Mouse (Mus musculus) forebrain, postnatal 0 days (tissue): Measurements from ENCODE around the gene Fam193a. TPM values are rescaled to one million over a fixed set of nuclear protein-coding genes. Genes with fewer than 3 reads are reported as not detected.
A peak's percentile ranks its signal among the peaks of the same experiment; 100 is the strongest.

Experiments used
- ATAC-seq: fragments of 200-750 bp; cut with Nextera tagmentation; 2 replicates; pipeline ENCODE4 v1.8.0; 2017; ENCODE audit warnings: mild to moderate bottlenecking, moderate library complexity
- DNase-seq: peaks from one replicate; pipeline ENCODE4 v3.0.0-alpha.2; 2015
- H3K27ac ChIP-seq: fragments of 300-500 bp; sonication (generic); 2 replicates; pipeline ENCODE4 v1.5.1; 2014; ENCODE audit warnings: low read depth, mild to moderate bottlenecking, antibody characterized with exemption, low read length, moderate library complexity, mixed read lengths
- H3K27me3 ChIP-seq: fragments of 300-500 bp; sonication (generic); 2 replicates; pipeline ENCODE4 v1.6.1; 2014; ENCODE audit warnings: mild to moderate bottlenecking, low read length, mixed read lengths; ENCODE audit not compliant: insufficient read depth
- H3K36me3 ChIP-seq: fragments of 300-500 bp; sonication (generic); 2 replicates; pipeline ENCODE4 v1.6.1; 2014; ENCODE audit warnings: mild to moderate bottlenecking, moderate library complexity; ENCODE audit not compliant: insufficient read depth
- H3K4me1 ChIP-seq: fragments of 300-500 bp; sonication (generic); 2 replicates; pipeline ENCODE4 v1.6.1; 2014; ENCODE audit warnings: antibody characterized with exemption; ENCODE audit not compliant: insufficient read depth
- H3K4me2 ChIP-seq: fragments of 300-500 bp; sonication (generic); 2 replicates; pipeline ENCODE4 v1.6.1; 2014; ENCODE audit warnings: low read depth, mild to moderate bottlenecking, moderate library complexity
- H3K4me3 ChIP-seq: fragments of 300-500 bp; sonication (generic); 2 replicates; pipeline ENCODE4 v1.5.1; 2014; ENCODE audit warnings: low read depth, low read length, mixed read lengths
- H3K9ac ChIP-seq: fragments of 300-500 bp; sonication (generic); 2 replicates; pipeline ENCODE4 v1.6.1; 2014; ENCODE audit warnings: mild to moderate bottlenecking
- H3K9me3 ChIP-seq: fragments of 300-500 bp; sonication (generic); 2 replicates; pipeline ENCODE4 v1.6.1; 2016; ENCODE audit warnings: low read length
- CTCF ChIP-seq: sonication (generic); IDR thresholded peaks from 2 replicates; pipeline ENCODE4 v1.5.1; 2016; ENCODE audit warnings: antibody characterized with exemption, control low read depth, low read depth
- WGBS: fragments of 180-500 bp; shearing (Covaris S2); extraction: QIAGEN DNeasy Blood & Tissue Kit; methylation state at CpG from one replicate; pipeline ENCODE4 v1.1.7; 2014; 5-methylcytosine and 5-hydroxymethylcytosine counted together
- polyA plus RNA-seq: library from polyadenylated mRNA; unstranded; fragments of >200 nt; fragmentation: Nextera tagmentation; extraction: Ambion mirVana; gene quantifications from 2 replicates; pipeline ENCODE4 v1.2.1, GENCODE M21; 2015
- total RNA-seq: library from RNA; depleted of rRNA; stranded (reverse); fragments of >200 nt; gene quantifications from 2 replicates; pipeline ENCODE4 v1.2.3, GENCODE M21; 2014

Gene Fam193a
- total and polyA plus RNA-seq, 2 experiments from 2014 or later, result 9.8 to 44.5 TPM

- no peaks in the 10 kb centered on the region for H3K9me3 ChIP-seq
- peaks cover 12% of the 10 kb centered on the region; the same call in 1 of the 2 replicates for H3K4me1 ChIP-seq
- peak; percentile 57 for ATAC-seq
- no peak for DNase-seq
- peak overlapping the region; percentile 98 for H3K4me3 ChIP-seq
- H3K9ac ChIP-seq, result peak overlapping the region; percentile 97
- TF ChIP-seq CTCF, result no peak
- H3K4me2 ChIP-seq, result peak overlapping the region; percentile 92
- no peaks in the 10 kb centered on the region for H3K27me3 ChIP-seq
- 1% methylated on average over 21 of the region's 21 CpGs for WGBS
- no peaks in the 10 kb centered on the region for H3K36me3 ChIP-seq
- peak overlapping the region; percentile 97 for H3K27ac ChIP-seq
Measured at GRCm38 (mm10) chr5:34335539-34336096, 34.1 kb upstream of the Fam193a start.

GRCm38 (mm10) chr5:34336097-34336774, 33.5 kb upstream of the Fam193a start, which contains the start of gene Rnf4:
Rnf4 (plus strand) TSS chr5:34336289.
- no peak for TF ChIP-seq CTCF
- peaks cover 12% of the 10 kb centered on the region; the same call in 1 of the 2 replicates for H3K4me1 ChIP-seq
- under 1% methylated on average over 67 of the region's 67 CpGs for WGBS
- peak within 1 kb of the TSS; percentile 97 for H3K9ac ChIP-seq
- ATAC-seq, result peak; percentile 98
- H3K4me2 ChIP-seq, result peak within 1 kb of the TSS; percentile 92
- H3K9me3 ChIP-seq, result no peaks in the 10 kb centered on the region
- peak within 1 kb of the TSS; percentile 98 for H3K4me3 ChIP-seq
- H3K27ac ChIP-seq, result peak within 1 kb of the TSS; percentile 97
- peak; percentile 98 for DNase-seq
- no peaks in the 10 kb centered on the region for H3K36me3 ChIP-seq
- no peaks in the 10 kb centered on the region for H3K27me3 ChIP-seq

- no peak for TF ChIP-seq CTCF
- H3K27me3 ChIP-seq, result no peaks in the 10 kb centered on the region
- H3K4me3 ChIP-seq, result peak overlapping the region; percentile 98
- H3K4me2 ChIP-seq, result peak overlapping the region; percentile 61
- H3K4me1 ChIP-seq, result peaks cover 12% of the 10 kb centered on the region; the same call in 1 of the 2 replicates
- H3K36me3 ChIP-seq, result no peaks in the 10 kb centered on the region
- WGBS, result under 1% methylated on average over 42 of the region's 42 CpGs
- H3K27ac ChIP-seq, result peak overlapping the region; percentile 97
- ATAC-seq (peak; percentile 36), DNase-seq (peak; percentile 62)
- H3K9ac ChIP-seq, result peak overlapping the region; percentile 97
- no peaks in the 10 kb centered on the region for H3K9me3 ChIP-seq
Measured at GRCm38 (mm10) chr5:34336775-34337450, 32.8 kb upstream of the Fam193a start.

DNA sequence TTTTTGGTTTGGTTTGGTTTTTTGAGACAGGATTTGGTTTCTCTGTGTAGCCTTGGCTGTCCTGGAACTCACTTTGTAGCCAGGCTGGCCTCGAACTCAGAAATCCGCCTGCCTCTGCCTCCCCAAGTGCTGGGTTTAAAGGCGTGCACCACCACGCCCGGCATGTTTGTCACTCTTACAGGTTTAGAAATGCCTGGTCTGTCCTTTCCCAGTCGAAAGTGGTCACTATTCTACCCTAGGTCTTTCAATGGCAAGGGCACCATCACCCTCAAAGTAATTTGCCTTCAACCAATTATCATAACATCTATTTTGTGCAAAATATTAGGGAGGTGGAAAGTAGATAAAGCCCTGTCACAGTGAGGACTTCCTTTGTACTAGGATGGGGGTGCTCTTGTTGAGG, 29.5 kb upstream of the Fam193a start:
- Histone ChIP-seq H3K9ac (no peak overlapping the region), H3K36me3 (peaks cover 8% of the 10 kb centered on the region; the same call in 1 of the 2 replicates), H3K4me3 (no peak overlapping the region), H3K4me1 (peaks cover 10% of the 10 kb centered on the region; the same call in 1 of the 2 replicates), H3K27ac (no peak overlapping the region), H3K4me2 (no peak overlapping the region), H3K27me3 (no peaks in the 10 kb centered on the region), H3K9me3 (no peaks in the 10 kb centered on the region)
- WGBS, result 95% methylated on average over 6 of the region's 6 CpGs
- ATAC-seq (no peak), DNase-seq (no peak)
- TF ChIP-seq CTCF, result no peak

- Histone ChIP-seq H3K9ac (no peak overlapping the region), H3K9me3 (no peaks in the 10 kb centered on the region), H3K4me3 (no peak overlapping the region), H3K27me3 (no peaks in the 10 kb centered on the region), H3K4me2 (no peak overlapping the region), H3K4me1 (no peaks in the 10 kb centered on the region), H3K27ac (no peak overlapping the region), H3K36me3 (peaks cover 77% of the 10 kb centered on the region)
- DNase-seq (no peak), ATAC-seq (no peak)
- whole genome bisulfite sequencing, result 97% methylated on average over 3 of the region's 3 CpGs
- no peak for TF ChIP-seq CTCF
Measured at GRCm38 (mm10) chr5:34352084-34352631, 17.6 kb upstream of the Fam193a start.

- no peaks in the 10 kb centered on the region for H3K9me3 ChIP-seq
- H3K36me3 ChIP-seq, result peaks cover 17% of the 10 kb centered on the region
- H3K9ac ChIP-seq, result no peak overlapping the region
- ATAC-seq (no peak), DNase-seq (no peak)
- H3K27ac ChIP-seq, result no peak overlapping the region
- WGBS, result 94% methylated on average over 3 of the region's 3 CpGs
- H3K4me1 ChIP-seq, result no peaks in the 10 kb centered on the region
- TF ChIP-seq CTCF, result no peak
- H3K4me2 ChIP-seq, result no peak overlapping the region
- no peaks in the 10 kb centered on the region for H3K27me3 ChIP-seq
- H3K4me3 ChIP-seq, result no peak overlapping the region
Measured at GRCm38 (mm10) chr5:34360261-34360660, 9.5 kb upstream of the Fam193a start.
